Mouse (Mus musculus) bone marrow, adult 2 months (tissue): ENCODE measurements around the gene Dusp1. TPM values are rescaled to one million over a fixed set of nuclear protein-coding genes. Genes with fewer than 3 reads are reported as not detected.
A peak's percentile ranks its signal among the peaks of the same experiment; 100 is the strongest.

Experiments used
- H3K27ac ChIP-seq: fragments of 200-500 bp; 2 replicates; pipeline ENCODE4 v1.5.1; 2012; ENCODE audit warnings: low read depth, mild to moderate bottlenecking, control low read depth, inconsistent platforms, low read length; ENCODE audit not compliant: control insufficient read depth, poor library complexity, insufficient read depth
- H3K4me1 ChIP-seq: fragments of 200-500 bp; 2 replicates; pipeline ENCODE4 v1.6.1; 2011; ENCODE audit warnings: low read length; ENCODE audit not compliant: control insufficient read depth, insufficient read depth
- H3K4me3 ChIP-seq: fragments of 200-500 bp; replicated peaks from 2 replicates; pipeline ENCODE3; 2011; ENCODE audit warnings: mild to moderate bottlenecking, low read depth, low read length, control low read depth; ENCODE audit not compliant: control insufficient read depth
- CTCF ChIP-seq: fragments of 200-500 bp; IDR thresholded peaks from 2 replicates; pipeline ENCODE4 v1.5.1; 2011; ENCODE audit warnings: low read length, control low read depth; ENCODE audit not compliant: control insufficient read depth, insufficient read depth
- POLR2A ChIP-seq: fragments of 200-500 bp; IDR thresholded peaks from 2 replicates; pipeline ENCODE4 v1.6.1; 2011; ENCODE audit warnings: low read depth, mild to moderate bottlenecking, control low read depth, low read length, borderline replicate concordance; ENCODE audit not compliant: control insufficient read depth
- WGBS: fragments of 180-500 bp; shearing (Covaris S2); methylation state at CpG from one replicate; pipeline ENCODE4 v1.1.7; 2018; 5-methylcytosine and 5-hydroxymethylcytosine counted together
- polyA plus RNA-seq: library from polyadenylated mRNA; stranded (reverse); fragments of >200 nt; gene quantifications from 2 replicates; pipeline ENCODE4 v1.2.4, GENCODE M21; 2011; ENCODE audit warnings: low replicate concordance; ENCODE audit not compliant: missing spikeins, insufficient read depth, insufficient read length

Gene Dusp1
- polyA plus RNA-seq, 1 experiment = 37.7 TPM

DNA sequence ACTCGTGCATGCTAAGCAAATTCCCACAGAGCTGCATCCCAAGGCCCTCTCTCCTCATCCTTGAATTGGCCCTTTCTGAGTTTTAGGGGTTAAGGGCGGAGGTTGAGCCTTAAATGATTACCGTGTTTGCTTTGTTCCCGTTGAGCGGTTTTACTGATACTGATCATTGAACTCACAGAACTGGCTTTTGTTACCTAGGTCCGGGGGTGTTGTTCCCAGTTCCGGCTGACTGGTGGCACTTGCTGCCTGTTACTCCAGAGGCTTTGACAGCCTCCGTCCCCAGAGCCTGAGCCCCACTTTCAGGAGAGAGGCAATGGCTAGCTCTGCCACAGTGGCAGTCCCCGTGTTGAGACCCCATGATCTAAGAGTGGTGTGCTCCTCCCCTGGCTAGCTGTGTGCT is 2.5 kb upstream of the Dusp1 start:
- H3K4me1 ChIP-seq = no peaks in the 10 kb centered on the region
- TF ChIP-seq POLR2A (no peak), CTCF (no peak)
- WGBS = 84% methylated on average over 9 of the region's 9 CpGs

GRCm38 (mm10) chr17:26563476-26563875 is 1.5 kb upstream of the Dusp1 start:
- no peak for TF ChIP-seq POLR2A
- TF ChIP-seq CTCF = no peak
- WGBS = 87% methylated on average over 6 of the region's 6 CpGs
- no peak overlapping the region for H3K27ac ChIP-seq
- no peaks in the 10 kb centered on the region for H3K4me1 ChIP-seq
- no peak overlapping the region for H3K4me3 ChIP-seq

More for the DNA sequence above, 2.5 kb upstream of the Dusp1 start:
- H3K4me3 ChIP-seq = no peak overlapping the region
- no peak overlapping the region for H3K27ac ChIP-seq

- Histone ChIP-seq H3K27ac (no peak overlapping the region), H3K4me3 (no peak overlapping the region), H3K4me1 (no peaks in the 10 kb centered on the region)
- no peak for TF ChIP-seq POLR2A
- TF ChIP-seq CTCF = no peak
- 66% methylated on average over 4 of the region's 4 CpGs for WGBS
These were observed 364 bp upstream of the Dusp1 start for GRCm38 (mm10) chr17:26562292-26562691.

DNA sequence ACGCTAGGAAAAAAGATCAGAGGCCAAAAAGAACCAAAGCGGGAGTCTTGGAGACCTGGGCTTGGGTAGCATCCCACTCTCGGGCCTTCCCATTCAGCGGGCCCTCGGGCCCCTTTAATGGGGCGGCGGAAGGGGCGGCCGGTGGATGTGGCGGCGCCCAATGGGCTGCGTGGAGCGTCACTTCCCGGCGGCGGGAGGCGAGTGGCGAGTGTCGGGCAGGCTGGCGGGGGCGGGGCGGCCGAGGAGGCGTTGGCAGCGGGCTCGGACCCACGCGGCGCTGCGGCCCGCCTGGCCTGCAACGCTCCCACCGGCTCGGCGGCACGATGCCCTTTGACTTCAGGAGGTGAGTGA is 663 bp downstream of the Dusp1 start, which contains the start of gene Ergic1:
Gene Ergic1 (plus strand): TSS at position 200 of the 351 bp plus-strand sequence.
- no peaks in the 10 kb centered on the region for H3K4me1 ChIP-seq
- WGBS = under 1% methylated on average over 36 of the region's 36 CpGs
- no peak within 1 kb of the TSS; the same call in 1 of the 2 replicates for H3K27ac ChIP-seq
- peak within 1 kb of the TSS; percentile 81 for H3K4me3 ChIP-seq
- peak; percentile 53; the same call in 1 of the 2 replicates for TF ChIP-seq POLR2A
- TF ChIP-seq CTCF = no peak

DNA sequence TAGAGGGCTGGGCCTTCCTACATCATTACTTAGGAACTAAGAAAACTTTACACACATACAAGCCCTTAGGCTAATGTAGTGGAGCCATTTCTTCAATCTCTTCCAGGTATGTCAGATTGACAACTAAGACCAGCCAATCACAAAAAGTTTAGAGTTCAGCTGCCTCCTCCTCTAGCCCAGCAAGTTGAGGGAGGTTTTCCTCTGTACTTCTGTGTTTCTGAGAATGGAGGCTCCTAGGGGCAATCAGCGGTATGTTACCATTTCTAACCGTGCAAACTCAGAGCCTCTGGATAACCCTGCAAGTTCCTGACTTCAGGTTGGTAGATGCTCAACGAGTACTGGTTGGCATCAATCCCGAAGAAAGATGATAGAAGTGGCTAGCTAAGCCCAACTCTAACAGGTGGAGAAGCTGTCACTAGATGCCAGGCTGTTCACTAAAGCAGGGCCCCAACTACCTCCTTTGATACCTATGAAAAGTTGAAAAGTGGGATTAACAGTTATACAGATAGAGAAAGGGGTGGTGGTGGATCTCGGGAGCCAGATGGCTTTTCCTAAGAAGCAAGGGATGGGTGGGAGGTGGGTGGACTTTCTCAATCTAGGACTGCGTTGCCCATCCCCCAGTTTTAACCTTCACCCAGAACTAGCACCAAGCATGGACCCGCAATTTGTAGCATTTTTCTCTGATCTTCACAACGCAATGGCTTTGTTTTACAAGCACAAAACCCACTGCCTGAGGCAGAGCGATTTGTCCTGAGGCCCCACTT is 1.2 kb downstream of the Dusp1 start:
- TF ChIP-seq POLR2A (no peak), CTCF (no peak)
- WGBS = 23% methylated on average over 9 of the region's 9 CpGs
- no peaks in the 10 kb centered on the region; the same call in 1 of the 2 replicates for H3K4me1 ChIP-seq
- H3K4me3 ChIP-seq = peak overlapping the region; percentile 62
- H3K27ac ChIP-seq = no peak overlapping the region

DNA sequence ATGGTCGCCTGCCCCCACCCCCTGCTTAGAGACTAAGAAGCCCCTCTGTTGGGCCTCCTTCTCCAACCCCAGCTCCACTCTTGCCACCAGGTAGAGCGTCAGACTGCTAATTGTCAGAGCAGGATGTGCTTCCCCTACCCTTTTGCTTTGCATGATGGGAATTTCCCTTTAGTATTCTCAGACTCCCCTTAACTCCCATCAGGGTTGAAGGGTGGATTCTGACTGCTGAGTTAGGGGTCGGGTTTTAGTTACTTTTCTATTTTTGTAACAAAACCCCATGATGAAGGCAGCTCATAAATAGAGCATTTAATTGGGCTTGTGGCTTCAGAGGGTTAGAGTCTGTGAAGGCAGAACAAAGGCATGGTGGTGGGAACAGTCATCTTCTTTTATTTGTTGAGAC is 8.9 kb downstream of the Dusp1 start:
- no peak overlapping the region for H3K4me3 ChIP-seq
- TF ChIP-seq CTCF (no peak), POLR2A (no peak)
- 64% methylated on average over 3 of the region's 3 CpGs for WGBS
- H3K27ac ChIP-seq = no peak overlapping the region
- no peaks in the 10 kb centered on the region; the same call in 1 of the 2 replicates for H3K4me1 ChIP-seq

DNA sequence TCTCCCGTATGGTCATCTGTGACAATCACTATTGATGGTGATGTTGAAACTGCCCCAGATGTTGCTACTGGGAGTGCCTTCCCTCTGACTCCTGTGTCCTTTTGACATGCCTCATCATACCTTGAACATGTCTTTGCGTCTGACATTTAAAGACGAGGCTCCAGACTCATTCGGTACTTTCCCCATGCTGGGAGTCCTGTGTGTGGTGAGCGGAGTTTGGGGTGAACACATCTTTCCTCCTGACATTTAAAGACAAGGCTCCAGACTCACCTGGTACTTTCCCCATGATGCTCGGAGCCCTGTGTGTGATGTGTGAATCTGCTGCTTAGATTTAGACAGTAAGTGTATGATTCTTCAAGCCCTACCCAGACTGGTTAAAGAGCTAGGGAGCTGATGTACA is 10.8 kb downstream of the Dusp1 start:
- TF ChIP-seq POLR2A (no peak), CTCF (no peak)
- 78% methylated on average over 6 of the region's 6 CpGs for WGBS
- Histone ChIP-seq H3K27ac (no peak overlapping the region), H3K4me1 (no peaks in the 10 kb centered on the region; the same call in 1 of the 2 replicates), H3K4me3 (no peak overlapping the region)

DNA sequence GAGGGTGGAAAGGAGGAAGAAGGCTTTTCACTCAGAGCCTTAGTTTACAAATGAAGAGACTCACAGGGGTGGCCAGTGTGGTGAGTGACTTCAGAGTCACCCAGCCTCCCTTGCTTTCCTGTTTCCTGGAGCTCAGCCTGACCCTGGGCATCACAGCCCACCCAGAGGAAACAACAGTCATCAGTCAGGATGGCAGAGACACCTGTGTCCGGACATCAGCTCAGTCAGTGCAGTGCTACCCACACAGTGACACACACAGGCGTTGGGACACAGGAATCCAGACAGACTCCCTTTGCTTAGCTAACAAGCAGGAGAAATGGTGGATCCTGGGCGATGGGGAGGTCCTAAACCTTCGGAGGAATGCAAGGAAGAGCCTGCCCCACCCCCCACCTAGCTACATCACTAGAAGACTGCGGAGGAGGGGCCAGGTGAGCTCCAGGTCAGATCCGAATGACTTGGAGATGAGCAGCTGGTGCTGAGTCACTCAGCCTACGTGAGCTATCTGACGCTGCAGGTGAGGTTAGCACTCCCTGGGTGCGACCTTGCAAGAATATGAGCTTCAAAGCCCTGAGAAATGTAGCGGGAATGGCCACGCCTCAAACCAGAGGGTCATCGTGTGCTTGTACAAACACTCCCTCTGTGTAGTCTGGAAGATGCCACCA is 12.6 kb downstream of the Dusp1 start:
- Histone ChIP-seq H3K27ac (no peak overlapping the region), H3K4me1 (no peaks in the 10 kb centered on the region; the same call in 1 of the 2 replicates), H3K4me3 (no peak overlapping the region)
- TF ChIP-seq POLR2A (no peak), CTCF (no peak)
- WGBS = 67% methylated on average over 12 of the region's 12 CpGs
